Mouse (Mus musculus): ENCODE data around the gene Olfr213.
"Not testable (repeated sequence)": the region's sequence is repeated elsewhere in the genome, so short reads cannot be mapped to it uniquely, and the experiment has no call there.

The Olfr213 gene

DNA sequence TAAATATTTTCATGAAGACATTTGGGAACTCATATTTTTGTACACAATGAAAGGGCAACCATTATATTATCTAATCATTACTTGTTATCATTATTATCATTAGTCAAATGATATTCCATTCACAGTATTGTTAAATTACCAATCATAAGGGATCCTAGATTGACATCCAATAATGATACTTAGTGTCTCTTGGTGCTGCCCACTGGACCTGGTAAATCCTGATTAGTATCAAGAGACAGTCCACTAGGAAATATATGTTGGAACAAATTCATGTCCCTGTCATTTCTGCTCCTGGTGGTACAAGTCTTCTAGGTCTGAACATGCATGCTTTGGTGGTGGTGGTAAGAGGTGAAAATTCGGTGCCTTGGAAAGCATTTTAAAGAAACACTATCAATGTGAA lies at the start of gene Olfr213:
Gene Olfr213, plus strand, starts transcription at position 301 of the 400 bp plus-strand sequence.
- DNase-seq: no peak

- no peak for DNase-seq
These were observed 49.5 kb upstream of the Olfr213 start, which contains the start of gene Olfr211 for GRCm38 (mm10) chr6:116488791-116489190. TSS of gene Olfr211 (plus strand) at chr6:116489091.

DNA sequence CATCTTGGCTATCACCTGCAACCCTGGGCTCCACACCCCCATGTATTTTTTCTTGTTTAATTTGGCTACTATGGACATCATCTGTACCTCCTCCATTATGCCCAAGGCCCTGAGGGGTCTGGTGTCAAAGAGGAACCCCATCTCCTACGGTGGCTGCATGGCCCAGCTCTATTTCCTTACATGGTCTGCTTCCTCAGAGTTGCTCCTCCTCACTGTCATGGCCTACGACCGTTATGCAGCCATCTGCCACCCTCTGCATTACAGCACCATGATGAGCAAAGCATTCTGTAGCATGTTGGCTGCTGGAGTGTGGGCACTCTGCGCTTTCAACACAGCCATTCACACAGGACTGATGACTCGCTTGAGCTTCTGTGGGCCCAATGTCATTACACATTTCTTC lies 44.5 kb upstream of the Olfr213 start:
- DNase-seq: no peak

DNA sequence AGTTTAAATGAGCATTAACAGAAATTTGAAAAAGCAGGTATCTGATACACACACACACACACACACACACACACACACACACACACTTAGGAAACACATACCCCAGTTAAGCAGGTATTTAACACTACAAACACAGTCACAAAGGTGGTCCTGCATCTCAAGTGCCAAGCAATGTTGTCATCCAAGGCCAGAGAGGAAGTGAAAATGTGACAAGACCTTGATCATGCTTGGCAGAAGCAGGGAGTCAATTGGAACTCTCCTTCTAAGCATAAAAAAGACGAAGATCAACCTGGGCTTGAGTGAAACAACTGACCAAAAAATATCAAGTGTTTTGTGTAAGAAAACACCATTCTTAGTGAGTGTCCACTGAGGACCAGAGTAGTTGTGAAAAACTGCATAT lies 42.3 kb upstream of the Olfr213 start:
- no peak for DNase-seq

DNA sequence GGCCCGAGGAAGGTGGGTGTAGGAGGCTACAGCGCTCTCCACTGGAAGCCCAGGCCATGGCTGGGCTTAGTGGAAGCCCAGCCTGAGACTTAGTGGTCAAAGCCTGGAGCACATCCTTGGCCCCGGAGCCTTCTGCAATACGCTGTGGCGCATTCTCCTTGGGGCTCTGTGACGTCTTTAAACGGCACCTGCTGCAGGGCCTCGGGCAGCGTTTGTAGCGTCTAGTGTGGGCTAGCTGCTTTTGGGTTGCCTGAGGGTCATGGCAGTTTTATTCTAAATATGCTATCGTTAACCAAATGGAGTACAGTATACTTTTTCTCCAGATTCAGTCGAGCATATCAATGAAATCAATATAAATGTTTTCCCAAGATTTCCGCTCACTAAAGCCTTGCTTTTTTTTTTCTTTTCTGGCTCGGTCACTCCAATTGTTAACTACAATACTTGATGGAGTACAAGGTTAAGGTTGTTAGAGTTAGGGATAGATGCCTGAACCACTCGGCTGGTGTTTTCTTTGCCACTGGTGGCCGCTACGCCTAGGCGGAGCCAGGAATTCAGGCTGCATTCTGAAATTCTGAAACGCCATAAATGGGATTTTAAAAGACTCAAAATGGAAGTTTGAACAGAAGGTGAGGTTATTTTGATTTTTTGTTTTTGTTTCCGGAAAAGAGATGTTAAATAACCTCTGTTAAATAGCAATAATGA lies 31.8 kb upstream of the Olfr213 start, which contains the start of gene Olfr212:
Gene Olfr212, plus strand, starts transcription at position 215 of the 702 bp plus-strand sequence.
- DNase-seq: not testable (repeated sequence)

- DNase-seq: no peak
These were observed 23.4 kb upstream of the Olfr213 start for GRCm38 (mm10) chr6:116514832-116515231.

GRCm38 (mm10) chr6:116542500-116542899 lies 4.2 kb downstream of the Olfr213 start:
- no peak for DNase-seq

DNA sequence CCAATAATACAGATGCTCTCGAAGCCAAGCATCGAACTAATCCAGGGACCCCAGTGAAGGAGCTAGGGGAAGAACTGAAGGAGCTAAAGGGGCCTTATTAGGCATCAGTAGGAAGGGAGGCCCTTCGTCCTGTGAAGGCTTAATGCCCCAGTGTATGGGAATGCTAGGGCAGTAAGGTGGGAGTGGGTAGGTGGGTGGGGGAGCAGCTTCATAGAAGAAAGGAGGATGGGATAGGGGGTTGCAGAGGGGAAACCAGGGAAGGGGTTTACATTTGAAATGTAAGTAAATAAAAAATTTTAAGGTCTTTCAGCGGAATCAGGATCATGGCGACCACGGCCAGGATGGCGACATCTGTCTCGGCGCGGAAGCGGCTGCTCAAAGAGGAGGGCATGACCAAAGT lies 12.6 kb downstream of the Olfr213 start, which contains the start of gene Gm5580:
Gene Gm5580, plus strand, starts transcription at position 301 of the 400 bp plus-strand sequence.
- not testable (repeated sequence) for DNase-seq

DNA sequence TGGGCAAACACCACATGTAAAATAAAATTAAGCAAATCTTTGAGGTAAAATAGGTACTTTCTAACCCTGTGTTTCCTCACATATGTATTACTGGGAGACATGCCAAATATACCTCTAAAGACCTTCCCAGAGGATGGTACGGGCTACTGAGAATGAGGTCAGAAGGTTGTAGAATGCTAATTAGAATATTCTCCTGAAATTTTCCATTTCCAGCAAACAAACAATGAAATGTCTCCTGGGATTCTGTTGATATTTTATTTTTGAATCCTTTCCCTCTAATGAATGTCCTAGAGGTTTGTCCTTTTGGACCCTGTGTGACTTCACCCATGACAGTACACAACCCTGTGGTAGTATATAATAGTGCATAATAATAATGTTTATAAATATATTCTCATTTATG lies 15.7 kb downstream of the Olfr213 start, which contains the start of gene Olfr214:
Gene Olfr214, plus strand, starts transcription at position 301 of the 400 bp plus-strand sequence.
- no peak for DNase-seq

DNA sequence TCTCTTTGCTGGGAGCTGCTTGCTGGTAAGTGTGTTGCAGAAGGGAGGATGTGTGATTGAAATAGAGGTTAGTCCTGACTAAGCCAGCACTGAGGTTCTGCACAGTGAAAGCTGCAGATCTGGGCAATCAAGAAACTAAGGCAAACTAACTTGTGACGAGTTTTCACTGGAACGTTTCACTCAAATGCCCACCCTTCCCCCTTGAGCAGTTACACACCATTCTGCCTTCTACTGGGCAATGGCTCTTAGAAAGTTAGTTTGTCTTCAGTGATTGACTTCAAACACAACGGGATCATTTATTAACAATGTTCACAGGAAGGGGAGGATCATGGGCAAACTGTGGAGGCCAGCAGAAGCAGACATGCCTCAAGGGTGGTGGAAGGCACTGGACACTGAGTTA lies 16.7 kb downstream of the Olfr213 start:
- DNase-seq: no peak

- peak; percentile 43 for DNase-seq
These were observed 31.6 kb downstream of the Olfr213 start for GRCm38 (mm10) chr6:116569834-116570233.

- no peak for DNase-seq
These were observed 45.8 kb downstream of the Olfr213 start, which contains the start of gene Olfr215 for GRCm38 (mm10) chr6:116584095-116584494. TSS of gene Olfr215 (minus strand) at chr6:116584195.
